Mouse (Mus musculus): ENCODE results near the gene Zic4.

GRCm38 (mm10) chr9:91361856-91362601 is at the start of gene Zic4:
- TF ChIP-seq CTCF (IDR thresholded peaks at IDR 0.05; ENCODE audit: borderline replicate concordance, insufficient read depth, low read length) (no peak), POLR2A (IDR thresholded peaks at IDR 0.05; ENCODE audit: low read depth, low read length) (no peak)

Data from embryonic fibroblast, embryonic 13.5 days (primary cell).